Mouse (Mus musculus) midbrain, embryonic 15.5 days (tissue): Measurements from ENCODE around the gene Ank2. TPM values are rescaled to one million over a fixed set of nuclear protein-coding genes. Genes with fewer than 3 reads are reported as not detected.
A peak's percentile ranks its signal among the peaks of the same experiment; 100 is the strongest.

Experiments used
- ATAC-seq: fragments of 200-750 bp; cut with Nextera tagmentation; replicated peaks from 2 replicates; pipeline ENCODE4 v1.8.0; 2017; ENCODE audit warnings: moderate TSS enrichment
- H3K27ac ChIP-seq: fragments of 300-500 bp; sonication (generic); 2 replicates; pipeline ENCODE4 v1.5.1; 2015; ENCODE audit warnings: mild to moderate bottlenecking, inconsistent platforms
- H3K27me3 ChIP-seq: fragments of 300-500 bp; sonication (generic); replicated peaks from 2 replicates; pipeline ENCODE4 v1.6.1; 2015; ENCODE audit warnings: inconsistent platforms
- H3K36me3 ChIP-seq: fragments of 300-500 bp; sonication (generic); replicated peaks from 2 replicates; pipeline ENCODE4 v1.6.1; 2015; ENCODE audit warnings: inconsistent platforms
- H3K4me1 ChIP-seq: fragments of 300-500 bp; sonication (generic); 2 replicates; pipeline ENCODE4 v1.6.1; 2015; ENCODE audit warnings: inconsistent platforms
- H3K4me2 ChIP-seq: fragments of 300-500 bp; sonication (generic); 2 replicates; pipeline ENCODE4 v1.6.1; 2015; ENCODE audit warnings: inconsistent platforms, mild to moderate bottlenecking, moderate library complexity
- H3K4me3 ChIP-seq: fragments of 300-500 bp; sonication (generic); 2 replicates; pipeline ENCODE4 v1.5.1; 2015; ENCODE audit warnings: mild to moderate bottlenecking, inconsistent platforms
- H3K9ac ChIP-seq: fragments of 300-500 bp; sonication (generic); 2 replicates; pipeline ENCODE4 v1.6.1; 2015; ENCODE audit warnings: mild to moderate bottlenecking, inconsistent platforms
- H3K9me3 ChIP-seq: fragments of 300-500 bp; sonication (generic); 2 replicates; pipeline ENCODE4 v1.6.1; 2016; ENCODE audit warnings: inconsistent platforms
- WGBS: fragments of 180-500 bp; shearing (Covaris S2); methylation state at CpG from one replicate; pipeline ENCODE4 v1.1.7; 2015; ENCODE audit warnings: mixed read lengths; 5-methylcytosine and 5-hydroxymethylcytosine counted together
- polyA plus RNA-seq: library from polyadenylated mRNA; unstranded; fragments of >200 nt; fragmentation: Nextera tagmentation; extraction: Ambion mirVana; gene quantifications from 2 replicates; pipeline ENCODE4 v1.2.1, GENCODE M21; 2015

Ank2 gene
- polyA plus RNA-seq, 1 experiment from 2014 or later = 216 TPM

DNA sequence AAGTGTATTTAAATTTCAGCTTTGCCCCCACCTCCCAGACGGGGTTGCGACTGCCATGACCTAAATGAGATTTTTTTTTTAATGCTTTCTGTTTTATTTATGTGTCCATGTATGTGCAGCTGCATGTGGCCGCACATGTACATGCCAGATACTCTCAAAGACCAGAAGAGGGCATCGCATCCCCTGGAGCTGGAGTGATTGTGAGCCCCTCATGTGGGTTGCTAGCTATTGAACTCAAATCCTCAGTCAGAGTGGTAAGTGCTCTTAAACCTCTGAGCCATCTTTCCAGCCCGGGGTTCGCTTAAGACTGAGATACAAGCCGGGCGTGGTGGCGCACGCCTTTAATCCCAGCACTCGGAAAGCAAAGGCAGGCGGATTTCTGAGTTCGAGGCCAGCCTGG lies 46.9 kb downstream of the Ank2 start:
- no peak for ATAC-seq
- no peaks in the 10 kb centered on the region for H3K27me3 ChIP-seq
- 44% methylated on average over 13 of the region's 13 CpGs for WGBS

GRCm38 (mm10) chr3:127451741-127452140 lies 47.4 kb downstream of the Ank2 start:
- H3K9ac ChIP-seq = no peak overlapping the region
- ATAC-seq = no peak
- no peaks in the 10 kb centered on the region for H3K4me1 ChIP-seq
- no peak overlapping the region for H3K4me2 ChIP-seq
- H3K27ac ChIP-seq = no peak overlapping the region
- WGBS = 80% methylated on average over 9 of the region's 9 CpGs
- no peaks in the 10 kb centered on the region for H3K9me3 ChIP-seq
- no peak overlapping the region for H3K4me3 ChIP-seq
- H3K36me3 ChIP-seq = no peaks in the 10 kb centered on the region
- H3K27me3 ChIP-seq = no peaks in the 10 kb centered on the region

More for the DNA sequence above, 46.9 kb downstream of the Ank2 start:
- Histone ChIP-seq H3K9ac (no peak overlapping the region), H3K4me3 (no peak overlapping the region), H3K9me3 (no peaks in the 10 kb centered on the region), H3K4me1 (no peaks in the 10 kb centered on the region), H3K36me3 (no peaks in the 10 kb centered on the region), H3K27ac (no peak overlapping the region), H3K4me2 (no peak overlapping the region)

DNA sequence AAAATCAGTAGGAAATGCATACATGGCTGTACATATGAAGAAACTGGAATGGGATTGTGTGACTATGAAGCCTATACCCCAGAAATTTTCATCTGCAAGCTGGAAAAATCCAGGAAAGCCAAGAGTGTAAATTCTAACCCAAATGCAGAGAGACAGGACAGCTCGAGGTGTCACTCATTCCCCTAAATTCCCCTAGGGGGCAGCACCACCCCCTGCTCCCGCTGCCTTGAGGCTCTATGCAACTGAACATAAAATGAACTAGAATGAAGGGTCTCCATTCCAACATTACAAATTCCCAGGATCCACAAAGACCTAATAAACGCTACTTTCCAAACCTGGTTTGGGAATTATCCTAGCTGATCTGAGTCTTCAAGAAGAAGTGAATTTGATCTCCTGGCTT lies 48.1 kb downstream of the Ank2 start:
- no peaks in the 10 kb centered on the region for H3K4me1 ChIP-seq
- H3K27me3 ChIP-seq = no peaks in the 10 kb centered on the region
- no peaks in the 10 kb centered on the region for H3K9me3 ChIP-seq
- no peak overlapping the region for H3K4me2 ChIP-seq
- no peak overlapping the region for H3K4me3 ChIP-seq
- no peak overlapping the region for H3K9ac ChIP-seq
- H3K27ac ChIP-seq = no peak overlapping the region
- no peak for ATAC-seq
- H3K36me3 ChIP-seq = no peaks in the 10 kb centered on the region
- 5% methylated on average over 3 of the region's 3 CpGs for WGBS

- Histone ChIP-seq H3K9me3 (no peaks in the 10 kb centered on the region), H3K36me3 (no peaks in the 10 kb centered on the region), H3K4me3 (no peak overlapping the region), H3K4me2 (no peak overlapping the region), H3K4me1 (no peaks in the 10 kb centered on the region), H3K27me3 (no peaks in the 10 kb centered on the region), H3K9ac (no peak overlapping the region), H3K27ac (no peak overlapping the region)
- ATAC-seq = peak; percentile 65
- 46% methylated on average over 5 of the region's 5 CpGs for WGBS
Observed at GRCm38 (mm10) chr3:127446173-127446572, 53.0 kb downstream of the Ank2 start.

DNA sequence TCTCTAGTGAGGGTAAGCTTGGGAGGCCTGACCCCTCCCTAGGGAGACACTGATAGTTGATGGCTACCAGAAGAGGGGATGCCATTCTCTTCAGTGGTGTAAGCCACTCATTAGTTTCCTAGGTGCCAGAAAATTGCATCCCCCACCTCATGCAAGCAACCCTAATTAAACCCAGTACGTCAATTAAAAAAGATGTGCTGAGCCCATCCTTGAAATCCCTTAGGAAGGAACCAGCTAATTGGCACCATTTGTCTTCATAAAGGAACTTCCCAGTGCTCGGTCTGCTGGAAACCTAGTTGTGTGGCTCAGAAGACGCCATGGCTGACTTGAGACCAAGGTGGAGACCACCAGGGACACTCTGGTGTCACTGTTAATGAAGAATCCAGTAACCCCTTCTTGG lies 65.9 kb downstream of the Ank2 start:
- H3K36me3 ChIP-seq = no peaks in the 10 kb centered on the region

DNA sequence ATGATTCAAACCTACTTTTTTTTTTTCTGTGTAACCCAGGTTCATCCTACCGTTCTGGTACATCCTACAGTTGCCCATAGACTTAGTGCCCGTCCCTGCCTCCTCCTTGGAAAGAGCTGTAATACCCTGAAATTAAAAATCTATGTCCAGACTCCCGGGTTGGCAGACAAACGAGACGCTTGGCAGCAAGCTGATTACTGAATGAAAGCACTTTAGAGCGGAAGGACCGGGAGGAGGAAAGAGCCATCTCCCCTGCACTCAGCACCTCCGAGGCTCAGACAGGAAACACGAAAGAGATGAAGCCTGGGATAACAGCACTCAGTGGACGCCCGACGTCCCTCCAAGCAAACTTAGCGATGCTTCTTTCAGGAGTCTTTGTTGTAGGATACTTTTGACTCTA lies 69.3 kb downstream of the Ank2 start:
- no peak overlapping the region for H3K9ac ChIP-seq
- H3K27ac ChIP-seq = no peak overlapping the region
- no peak overlapping the region for H3K4me2 ChIP-seq
- H3K36me3 ChIP-seq = no peaks in the 10 kb centered on the region
- no peak overlapping the region for H3K4me3 ChIP-seq
- no peaks in the 10 kb centered on the region for H3K27me3 ChIP-seq
- no peaks in the 10 kb centered on the region for H3K9me3 ChIP-seq
- no peak for ATAC-seq
- H3K4me1 ChIP-seq = no peaks in the 10 kb centered on the region
- 66% methylated on average over 13 of the region's 13 CpGs for WGBS

More for the DNA sequence above, 65.9 kb downstream of the Ank2 start:
- no peak overlapping the region for H3K9ac ChIP-seq
- no peaks in the 10 kb centered on the region for H3K9me3 ChIP-seq
- H3K4me1 ChIP-seq = no peaks in the 10 kb centered on the region
- no peak overlapping the region for H3K4me3 ChIP-seq
- H3K4me2 ChIP-seq = no peak overlapping the region
- WGBS = 43% methylated on average over 3 of the region's 3 CpGs
- no peak overlapping the region for H3K27ac ChIP-seq
- H3K27me3 ChIP-seq = no peaks in the 10 kb centered on the region
- no peak for ATAC-seq

- no peaks in the 10 kb centered on the region for H3K27me3 ChIP-seq
- no peaks in the 10 kb centered on the region for H3K9me3 ChIP-seq
- H3K9ac ChIP-seq = no peak overlapping the region
- WGBS = 94% methylated on average over 3 of the region's 3 CpGs
- no peak overlapping the region for H3K27ac ChIP-seq
- H3K4me2 ChIP-seq = no peak overlapping the region
- no peaks in the 10 kb centered on the region for H3K36me3 ChIP-seq
- H3K4me3 ChIP-seq = no peak overlapping the region
- H3K4me1 ChIP-seq = no peaks in the 10 kb centered on the region
- ATAC-seq = no peak
Observed at GRCm38 (mm10) chr3:127428527-127428926, 70.6 kb downstream of the Ank2 start.

- Histone ChIP-seq H3K9ac (no peak overlapping the region), H3K27ac (no peak overlapping the region), H3K4me3 (no peak overlapping the region), H3K4me1 (no peaks in the 10 kb centered on the region), H3K27me3 (no peaks in the 10 kb centered on the region), H3K36me3 (no peaks in the 10 kb centered on the region), H3K4me2 (no peak overlapping the region), H3K9me3 (no peaks in the 10 kb centered on the region)
- WGBS = 81% methylated on average over 4 of the region's 4 CpGs
- no peak for ATAC-seq
Observed at GRCm38 (mm10) chr3:127416950-127417349, 82.2 kb downstream of the Ank2 start.

- no peaks in the 10 kb centered on the region for H3K36me3 ChIP-seq
- WGBS = 37% methylated on average over 1 of the region's 1 CpGs
Observed at GRCm38 (mm10) chr3:127414438-127414837, 84.7 kb downstream of the Ank2 start.

GRCm38 (mm10) chr3:127408684-127409550 lies 90.2 kb downstream of the Ank2 start:
- peak overlapping the region; percentile 92 for H3K27ac ChIP-seq

More at GRCm38 (mm10) chr3:127414438-127414837, 84.7 kb downstream of the Ank2 start:
- no peaks in the 10 kb centered on the region for H3K27me3 ChIP-seq
- no peak overlapping the region for H3K4me2 ChIP-seq
- ATAC-seq = no peak
- H3K4me1 ChIP-seq = no peaks in the 10 kb centered on the region; the same call in 1 of the 2 replicates
- H3K27ac ChIP-seq = no peak overlapping the region
- H3K4me3 ChIP-seq = no peak overlapping the region
- H3K9me3 ChIP-seq = no peaks in the 10 kb centered on the region
- H3K9ac ChIP-seq = no peak overlapping the region

GRCm38 (mm10) chr3:127407868-127408574 lies 91.1 kb downstream of the Ank2 start:
- ATAC-seq = peak; percentile 68
- Histone ChIP-seq H3K27ac (peak overlapping the region; percentile 92), H3K27me3 (no peaks in the 10 kb centered on the region), H3K9ac (peak overlapping the region; percentile 66), H3K4me2 (peak overlapping the region; percentile 60), H3K4me3 (peak overlapping the region; percentile 71), H3K9me3 (no peaks in the 10 kb centered on the region), H3K4me1 (peaks cover 29% of the 10 kb centered on the region), H3K36me3 (no peaks in the 10 kb centered on the region)
- 5% methylated on average over 9 of the region's 9 CpGs for WGBS

More at GRCm38 (mm10) chr3:127408684-127409550, 90.2 kb downstream of the Ank2 start:
- 16% methylated on average over 23 of the region's 23 CpGs for WGBS
- ATAC-seq = peak; percentile 99
- H3K4me2 ChIP-seq = peak overlapping the region; percentile 60
- H3K36me3 ChIP-seq = no peaks in the 10 kb centered on the region
- peak overlapping the region; percentile 66 for H3K9ac ChIP-seq
- no peaks in the 10 kb centered on the region for H3K27me3 ChIP-seq
- peaks cover 29% of the 10 kb centered on the region for H3K4me1 ChIP-seq
- H3K9me3 ChIP-seq = no peaks in the 10 kb centered on the region
- H3K4me3 ChIP-seq = peak overlapping the region; percentile 71

GRCm38 (mm10) chr3:127406883-127407282 lies 92.3 kb downstream of the Ank2 start:
- H3K9me3 ChIP-seq = no peaks in the 10 kb centered on the region
- no peak for ATAC-seq
- H3K27ac ChIP-seq = 0 out of 2 replicates have a peak overlapping the region, but pooled peaks have one; percentile 13
- no peak overlapping the region for H3K9ac ChIP-seq
- no peaks in the 10 kb centered on the region for H3K36me3 ChIP-seq
- H3K4me2 ChIP-seq = peak overlapping the region; percentile 60
- no peaks in the 10 kb centered on the region for H3K27me3 ChIP-seq
- H3K4me3 ChIP-seq = peak overlapping the region; percentile 71
- WGBS = 95% methylated on average over 4 of the region's 4 CpGs
- H3K4me1 ChIP-seq = peaks cover 29% of the 10 kb centered on the region
